Mouse (Mus musculus) C2C12 (cell line): ENCODE measurements at regions not wholly inside any gene's neighbourhood (a gene's known extent, or its start where the extent isn't known, plus 50 kb on each side); places are given as distances from the start of the nearest gene placed in this dataset.

Experiments used
- CEBPB ChIP-seq: IDR thresholded peaks from one replicate; pipeline ENCODE4 v1.6.1; 2011; ENCODE audit warnings: low read depth, mild to moderate bottlenecking, control low read depth, moderate library complexity
- CTCF ChIP-seq: IDR thresholded peaks from one replicate; pipeline ENCODE4 v1.5.1; 2011; ENCODE audit not compliant: control insufficient read depth, insufficient read depth, insufficient read length
- FOSL1 ChIP-seq: IDR thresholded peaks from one replicate; pipeline ENCODE4 v1.8.0; 2011; ENCODE audit warnings: mild to moderate bottlenecking, low read length; ENCODE audit not compliant: poor library complexity, insufficient read depth, severe bottlenecking
- MAX ChIP-seq: IDR thresholded peaks from one replicate; pipeline ENCODE4 v1.6.1; 2011; ENCODE audit warnings: mild to moderate bottlenecking, control low read depth
- MYOG ChIP-seq: IDR thresholded peaks from one replicate; pipeline ENCODE4 v1.6.1; 2011; ENCODE audit not compliant: control insufficient read depth, insufficient read length; ENCODE audit errors: extremely low read depth
- USF1 ChIP-seq: IDR thresholded peaks from one replicate; pipeline ENCODE4 v1.6.1; 2011; ENCODE audit warnings: low read depth, mild to moderate bottlenecking, control low read depth, moderate library complexity

- TF ChIP-seq USF1 (no peak), CTCF (no peak), CEBPB (no peak), MYOG (no peak), FOSL1 (no peak), MAX (no peak)
Observed at GRCm38 (mm10) chr4:55294255-55294687, 55.6 kb upstream of the Rad23b start.
